Mouse (Mus musculus): ENCODE measurements at regions not wholly inside any gene's neighbourhood (a gene's known extent, or its start where the extent isn't known, plus 50 kb on each side); places are given as distances from the start of the nearest gene placed in this dataset.

DNA sequence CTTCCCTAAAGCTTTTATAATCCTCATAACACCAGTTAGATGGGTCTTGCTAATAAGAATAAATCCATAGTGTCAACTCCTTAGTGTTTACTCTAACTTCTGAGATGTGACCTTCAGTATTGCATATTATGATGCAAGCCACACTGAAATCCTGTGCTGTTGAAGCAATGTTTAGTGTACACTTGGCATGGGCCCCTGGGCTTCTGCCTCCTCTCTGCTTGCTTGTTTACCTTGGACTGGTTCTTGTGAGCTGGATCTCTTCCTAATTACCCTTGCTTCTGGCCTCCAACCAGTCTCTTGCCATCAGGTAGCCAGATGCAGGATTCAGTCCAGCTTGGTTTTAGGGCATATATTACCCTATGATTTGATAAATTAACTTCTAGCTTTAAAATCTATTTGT lies 57.0 kb downstream of the Rgs2 start:
- in situ Hi-C loops (cut with MboI, MseI): no loop called here

DNA sequence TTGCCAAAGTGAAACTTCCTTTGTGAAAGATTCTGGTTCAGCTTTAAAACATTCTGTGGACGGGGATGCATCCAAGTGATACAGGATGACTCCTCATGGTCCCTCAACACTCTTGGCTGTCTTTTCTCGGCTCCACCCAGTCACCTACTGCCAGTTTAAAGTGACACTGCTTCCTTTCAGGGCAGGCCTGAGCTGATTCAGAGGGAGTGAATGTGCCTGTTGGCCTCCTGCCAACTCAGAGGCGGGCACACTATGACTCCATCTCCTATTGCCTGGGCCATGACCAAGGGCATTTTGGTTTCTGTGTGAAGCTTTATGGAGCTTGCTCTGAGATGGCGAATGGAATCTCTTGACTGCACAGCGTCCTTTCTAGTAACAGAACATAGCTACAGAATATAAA lies 62.5 kb downstream of the Rgs2 start:
- in situ Hi-C loops (cut with MboI, MseI): no loop called here

DNA sequence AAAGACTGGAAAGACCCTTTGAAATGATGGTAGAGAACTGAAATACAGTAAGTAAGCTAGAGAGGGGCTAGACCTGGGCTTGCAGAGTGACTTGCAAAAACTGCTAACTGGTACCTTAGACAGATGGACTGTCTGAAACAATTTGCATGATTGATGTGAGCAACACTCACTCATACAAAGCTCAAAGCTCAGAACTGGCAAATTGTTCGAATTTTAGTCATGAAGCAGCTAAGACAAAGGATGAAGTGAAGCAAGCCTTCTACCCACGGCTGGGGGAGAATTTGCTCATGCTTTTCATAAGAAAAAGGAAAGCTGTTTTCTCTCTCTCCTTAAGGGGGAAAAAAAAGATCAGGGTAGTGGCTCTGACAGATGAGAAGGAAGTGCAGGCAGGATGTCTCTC lies 64.5 kb downstream of the Rgs2 start:
- in situ Hi-C loops (cut with MboI, MseI): no loop called here

DNA sequence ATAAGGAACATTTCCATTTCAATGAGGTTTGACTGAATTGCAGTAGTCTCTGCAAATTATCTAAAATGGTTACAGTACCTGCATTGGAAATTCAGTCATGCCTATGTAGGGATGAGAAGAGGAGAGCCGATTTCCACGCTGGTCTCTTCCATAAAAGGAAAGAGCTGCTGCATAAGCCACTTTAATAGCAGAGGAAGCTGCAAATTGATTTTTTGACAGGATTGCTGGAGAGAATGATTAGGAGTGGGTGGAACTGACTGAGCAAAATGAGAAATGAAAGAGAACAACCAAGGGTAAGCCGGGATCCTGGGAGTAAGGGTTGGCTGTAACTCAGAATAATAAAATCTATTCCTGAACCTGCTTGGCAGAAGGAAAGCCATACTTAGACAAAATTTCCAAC lies 65.4 kb downstream of the Rgs2 start:
- in situ Hi-C loops (cut with MboI, MseI): no loop called here

DNA sequence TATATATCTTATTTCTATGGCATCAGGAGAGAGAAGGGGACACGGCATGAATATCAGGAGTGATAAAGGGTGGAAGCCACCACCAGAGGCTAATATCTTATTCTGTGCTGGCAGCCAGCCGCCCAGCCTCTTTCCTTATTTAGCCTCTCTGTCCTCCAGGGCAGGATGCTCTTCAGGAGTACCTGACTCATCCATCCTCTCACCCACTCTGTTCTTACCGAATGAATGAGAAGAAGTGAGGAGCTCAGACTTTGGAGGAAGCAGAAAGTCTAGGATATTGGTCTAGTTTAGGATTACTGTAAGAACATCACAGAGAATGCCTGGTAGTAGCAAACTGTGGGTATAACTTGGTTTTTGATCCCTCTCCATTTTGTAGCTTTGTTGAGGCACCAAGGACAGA lies 73.2 kb downstream of the Rgs2 start:
- in situ Hi-C loops (cut with MboI, MseI): no loop called here

DNA sequence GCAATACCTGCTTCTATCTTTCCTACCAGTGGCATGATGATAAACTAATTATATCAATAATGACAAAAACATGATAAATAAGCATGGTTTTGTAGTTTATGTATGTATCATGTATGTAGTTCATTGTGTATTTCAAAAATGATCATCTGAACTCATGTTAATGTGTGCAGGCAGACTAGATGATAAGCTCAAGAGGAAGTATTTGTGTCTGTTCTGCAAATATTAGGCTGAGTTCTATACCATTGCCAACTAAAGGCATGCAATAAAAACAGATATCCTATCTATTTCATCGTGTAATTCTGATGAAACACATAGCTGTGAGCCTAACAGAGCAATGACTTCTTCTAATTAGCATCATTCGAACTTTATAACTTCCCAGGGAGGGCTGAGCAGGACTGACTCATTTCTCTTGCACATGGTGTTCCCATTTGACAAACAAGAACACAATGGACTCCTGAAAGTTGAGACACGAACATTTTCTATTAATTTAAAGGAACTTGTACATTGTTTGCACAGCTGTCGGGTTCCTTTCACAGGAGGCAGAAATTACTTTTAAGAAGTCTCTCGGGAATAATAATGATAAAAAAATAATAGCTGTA lies 74.3 kb downstream of the Rgs2 start:
- in situ Hi-C loops (cut with MboI, MseI): no loop called here

DNA sequence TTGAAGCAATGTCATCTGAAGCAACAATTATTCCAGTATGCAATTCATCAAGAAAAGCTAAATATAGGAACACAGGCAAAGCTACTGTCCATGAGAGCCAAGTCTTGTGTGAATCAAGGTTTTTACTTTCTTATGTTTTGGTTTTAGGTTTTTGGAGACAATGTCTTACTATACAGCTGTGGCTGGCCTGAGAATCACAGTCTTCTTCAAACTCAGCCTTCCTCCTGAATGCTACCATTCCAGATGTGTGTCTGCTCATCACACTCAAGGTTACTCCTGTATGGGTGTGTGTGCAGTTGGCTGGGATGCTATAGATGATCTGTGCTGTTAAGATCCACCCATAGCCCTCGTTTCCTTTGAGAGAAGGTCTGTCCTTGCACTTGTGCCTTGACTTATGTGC lies 81.5 kb downstream of the Rgs2 start:
- in situ Hi-C loops (cut with MboI, MseI): no loop called here

DNA sequence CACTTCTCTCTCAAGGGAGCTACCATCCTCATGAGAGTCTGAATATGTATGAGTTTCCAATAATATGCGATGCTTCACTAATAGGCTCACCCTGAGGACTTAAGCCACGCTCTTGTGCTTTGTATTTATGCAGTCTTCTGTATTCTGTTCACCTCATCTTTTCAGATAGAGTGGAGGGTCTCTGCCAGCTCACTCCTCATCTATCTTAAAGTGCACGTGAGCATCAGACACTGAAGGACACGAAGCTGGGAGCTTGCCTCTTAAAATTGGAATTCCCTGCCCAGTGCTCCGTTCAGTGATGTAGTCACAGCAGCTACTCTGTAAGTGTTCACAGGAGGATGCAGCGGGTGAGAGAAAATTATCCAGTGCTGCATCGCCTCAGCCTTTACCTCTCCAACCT lies 83.7 kb downstream of the Rgs2 start:
- in situ Hi-C loops (cut with MboI, MseI): no loop called here

DNA sequence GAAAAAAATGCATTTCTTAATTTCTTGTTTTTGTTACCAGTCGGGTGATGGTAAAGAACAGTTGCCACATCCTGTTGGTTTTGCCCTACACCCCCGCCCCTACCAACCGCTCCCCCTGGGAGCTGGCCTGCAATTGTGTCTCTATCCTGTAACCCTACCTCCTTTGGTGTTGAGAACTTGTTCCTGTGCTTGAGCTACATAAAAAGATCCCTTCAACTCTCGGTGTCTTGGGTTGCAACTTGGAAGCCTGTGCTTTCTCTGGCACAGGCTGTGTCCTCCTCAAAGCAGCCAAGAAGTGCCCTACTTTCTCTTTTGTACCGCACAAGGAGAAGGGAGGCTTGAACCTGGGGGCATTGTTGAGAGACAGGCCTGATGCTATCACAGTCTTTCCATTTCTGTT lies 85.0 kb downstream of the Rgs2 start:
- in situ Hi-C loops (cut with MboI, MseI): loop anchor here in 1 of 2 experiments (5.0 kb wide), 1 partner anchor 92 kb away; no protein-coding TSS in a partner anchor

DNA sequence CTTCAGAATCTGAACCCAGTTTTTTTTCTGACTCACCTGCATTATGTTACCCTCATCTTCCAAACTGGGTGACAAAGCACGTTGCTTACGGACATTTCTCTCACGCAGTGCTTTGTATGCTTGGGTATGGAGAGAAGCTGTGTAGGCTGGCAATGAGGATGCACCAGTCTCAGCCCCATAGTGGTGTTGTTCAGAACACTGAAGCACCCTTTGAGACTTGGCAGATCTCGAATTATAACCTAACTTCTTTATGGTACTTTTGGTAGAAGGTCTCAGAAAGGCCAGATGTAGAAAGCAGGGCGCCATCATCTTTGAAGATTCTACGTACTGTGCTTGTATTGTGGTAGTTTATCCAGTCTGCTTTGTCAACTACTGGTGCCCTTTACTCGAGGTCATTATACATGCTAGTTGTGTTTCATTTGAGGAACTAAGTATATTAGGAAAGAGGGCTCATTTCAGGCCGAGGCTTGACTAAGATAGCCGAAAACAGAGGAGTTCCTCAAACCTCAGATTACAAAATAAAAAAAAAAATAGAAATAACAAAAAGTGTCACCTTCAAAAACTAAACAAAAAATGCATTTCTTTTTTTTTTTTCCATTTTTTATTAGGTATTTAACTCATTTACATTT lies 85.7 kb downstream of the Rgs2 start:
- in situ Hi-C loops (cut with MboI, MseI): loop anchor here in 1 of 2 experiments (5.0 kb wide), 1 partner anchor 91 kb away; no protein-coding TSS in a partner anchor

DNA sequence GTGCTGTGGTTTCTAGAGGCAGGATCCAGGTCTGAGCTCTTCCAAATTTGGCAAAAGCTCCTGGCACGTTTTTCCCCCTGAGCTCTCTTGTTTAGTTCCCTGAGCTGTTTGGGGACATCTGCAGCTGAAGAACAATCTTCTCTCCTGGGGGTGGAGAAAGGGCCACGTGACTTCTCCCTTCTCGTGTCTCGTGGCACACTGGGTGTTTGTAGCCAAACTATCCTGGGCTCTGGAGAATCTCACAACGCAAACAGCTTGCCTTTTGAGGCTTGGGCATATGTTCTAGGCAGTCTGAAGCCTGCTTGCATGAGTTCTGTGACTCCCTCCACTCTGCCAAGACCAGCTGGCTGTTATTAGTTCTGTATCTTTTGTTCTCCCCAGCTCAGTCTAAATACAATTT lies 86.3 kb downstream of the Rgs2 start:
- in situ Hi-C loops (cut with MboI, MseI): loop anchor here in 1 of 2 experiments (5.0 kb wide), 1 partner anchor 90 kb away; no protein-coding TSS in a partner anchor

DNA sequence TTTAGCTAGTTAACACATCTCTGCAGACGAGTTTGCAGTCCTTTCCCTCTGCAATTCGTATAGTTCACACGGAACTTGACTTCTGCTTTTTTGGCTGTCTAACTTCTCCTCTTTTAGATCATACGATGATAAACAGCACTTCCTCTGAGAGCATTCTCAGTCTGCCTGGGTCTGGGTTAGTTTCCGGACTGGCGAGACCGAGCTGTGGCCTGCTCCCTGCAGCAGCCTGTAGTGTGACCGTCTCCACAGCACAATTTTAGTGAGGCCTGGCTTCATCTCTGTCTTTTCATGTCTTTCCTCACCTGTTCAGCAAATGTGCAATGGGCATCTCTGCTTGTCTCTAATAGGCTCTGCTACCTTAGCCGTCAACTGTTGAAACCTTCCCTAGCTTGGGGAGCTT lies 87.4 kb downstream of the Rgs2 start:
- in situ Hi-C loops (cut with MboI, MseI): loop anchor here in 1 of 2 experiments (5.0 kb wide), 1 partner anchor 89 kb away; no protein-coding TSS in a partner anchor

DNA sequence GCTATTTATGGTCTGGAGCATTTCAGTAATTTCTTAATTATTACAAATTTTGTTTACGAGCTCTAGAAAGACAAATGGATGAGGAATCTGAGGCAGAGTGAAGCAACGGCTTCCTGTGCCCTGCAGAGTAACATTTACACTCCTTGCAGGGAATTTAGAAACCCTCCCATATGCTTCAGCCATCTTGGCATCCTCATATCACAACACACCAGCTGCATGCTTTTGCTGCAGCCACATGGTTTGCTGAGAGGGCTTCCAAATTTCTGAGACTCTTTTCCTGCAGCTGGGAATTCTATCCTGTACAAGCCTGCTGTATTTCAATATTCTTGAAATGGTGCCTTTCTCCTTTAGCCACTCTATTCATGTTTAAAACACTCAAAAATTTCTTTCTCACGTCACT lies 91.4 kb downstream of the Rgs2 start:
- in situ Hi-C loops (cut with MboI, MseI): no loop called here

DNA sequence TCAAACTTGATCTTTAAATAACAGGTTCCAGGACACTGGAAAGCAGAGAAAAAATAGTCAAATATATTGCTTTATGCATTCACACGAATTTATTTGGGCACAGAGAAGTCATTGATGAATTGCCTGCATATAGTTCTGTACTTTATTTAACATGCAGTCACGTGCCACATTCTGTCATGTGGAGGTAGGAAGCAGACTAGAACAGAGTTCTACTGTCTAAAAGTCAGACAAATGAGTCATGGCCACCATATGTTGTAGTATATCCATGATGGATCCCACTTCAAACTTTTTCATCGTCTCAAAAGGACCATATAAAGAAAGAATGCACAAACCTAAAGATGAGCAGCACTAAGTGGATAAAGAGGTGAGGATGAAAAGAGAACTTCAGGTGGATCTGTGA lies 92.7 kb downstream of the Rgs2 start:
- in situ Hi-C loops (cut with MboI, MseI): no loop called here

DNA sequence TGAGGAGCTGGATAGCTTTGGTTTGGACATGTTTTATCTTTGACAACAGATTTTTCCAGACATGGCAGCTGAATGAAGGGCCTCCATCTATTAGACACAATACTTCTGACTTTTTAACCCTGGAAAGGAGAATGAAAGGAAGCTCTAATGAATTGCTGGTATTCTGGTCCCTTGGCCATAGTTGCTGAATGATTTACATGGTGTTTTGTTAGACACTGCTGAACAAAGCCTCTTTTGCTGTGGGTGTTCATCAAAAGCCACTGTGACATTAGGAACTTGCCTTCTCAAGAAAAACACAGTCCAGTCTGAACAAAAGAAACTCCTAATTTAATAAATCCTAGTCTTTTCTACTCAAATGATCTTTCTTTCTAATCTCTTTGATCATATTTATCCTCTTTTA lies 93.4 kb downstream of the Rgs2 start:
- in situ Hi-C loops (cut with MboI, MseI): no loop called here

DNA sequence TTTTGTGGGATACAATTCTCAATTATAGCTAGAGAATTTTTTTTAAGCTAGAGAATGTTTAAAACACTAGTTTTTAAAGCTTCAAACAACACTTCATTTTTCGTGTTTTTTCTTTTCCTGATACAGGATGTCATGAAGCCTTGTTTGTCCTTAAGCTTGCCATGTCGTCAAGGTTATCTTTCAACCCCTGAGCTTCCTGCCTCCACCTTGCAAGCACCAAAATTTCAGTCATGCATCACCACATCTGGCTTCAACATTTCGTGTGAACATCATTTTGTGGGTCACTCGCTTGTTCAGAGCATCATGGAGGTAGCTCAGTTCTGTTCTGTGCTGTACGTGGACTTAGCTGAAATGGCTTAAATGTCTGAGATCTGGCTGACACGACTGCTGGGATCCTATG lies 96.6 kb downstream of the Rgs2 start:
- in situ Hi-C loops (cut with MboI, MseI): no loop called here

DNA sequence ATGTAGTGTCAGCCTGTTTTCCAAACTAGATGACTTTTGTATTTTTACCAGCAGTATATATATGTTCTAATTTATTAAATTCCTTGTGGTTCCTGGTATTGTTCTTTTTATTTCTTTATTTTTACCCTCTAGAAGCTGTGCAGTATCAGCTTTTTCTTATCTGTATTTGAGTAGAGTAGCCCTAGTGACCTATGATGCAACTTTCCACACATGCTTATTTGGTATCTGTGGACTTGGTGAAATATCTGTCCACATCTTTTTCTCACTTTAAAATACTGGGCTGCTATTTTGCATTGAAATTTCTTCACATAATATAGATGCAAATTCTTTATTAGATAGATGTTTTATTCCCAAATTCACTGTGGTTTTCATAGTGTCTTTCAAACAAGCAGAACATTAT lies 97.1 kb downstream of the Rgs2 start:
- in situ Hi-C loops (cut with MboI, MseI): no loop called here

DNA sequence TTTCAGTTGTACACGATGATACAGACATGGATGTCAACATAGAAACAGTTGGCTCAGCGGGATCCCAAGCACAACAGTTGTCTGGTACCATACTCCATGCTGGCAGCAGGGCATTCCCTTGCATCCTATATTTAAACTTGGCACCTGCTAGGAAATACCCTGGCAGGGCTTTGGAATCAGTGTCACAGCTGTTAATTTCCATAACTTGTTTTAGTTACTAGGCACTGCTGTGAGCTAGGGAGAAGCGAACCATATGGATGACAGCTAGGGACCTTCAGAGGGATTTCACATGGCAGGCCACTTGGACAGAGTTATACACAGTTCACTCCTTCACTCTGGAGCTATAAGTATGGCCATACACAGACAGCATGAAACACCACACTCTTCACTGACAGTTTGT lies 100.0 kb downstream of the Rgs2 start:
- in situ Hi-C loops (cut with MboI, MseI): no loop called here

DNA sequence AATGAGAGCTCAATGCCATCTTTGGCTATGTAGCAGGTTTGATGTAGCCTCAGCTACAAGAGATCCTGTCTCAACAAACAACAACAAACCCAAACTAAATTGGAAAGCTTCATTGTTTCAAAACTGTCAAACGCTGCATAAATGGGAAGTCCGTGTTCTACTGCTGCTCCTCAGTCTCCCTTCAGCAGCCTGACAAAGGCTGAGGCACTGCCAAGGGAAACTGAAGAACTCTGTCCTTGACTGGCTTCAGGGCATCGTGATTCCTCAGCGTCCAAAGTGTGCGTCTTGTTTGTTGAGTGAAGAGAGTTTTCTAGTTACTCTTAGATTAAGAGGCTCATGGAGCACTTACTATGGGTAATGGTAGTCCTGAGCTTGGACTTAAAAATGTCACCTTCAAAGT lies 100.7 kb downstream of the Rgs2 start:
- in situ Hi-C loops (cut with MboI, MseI): no loop called here

DNA sequence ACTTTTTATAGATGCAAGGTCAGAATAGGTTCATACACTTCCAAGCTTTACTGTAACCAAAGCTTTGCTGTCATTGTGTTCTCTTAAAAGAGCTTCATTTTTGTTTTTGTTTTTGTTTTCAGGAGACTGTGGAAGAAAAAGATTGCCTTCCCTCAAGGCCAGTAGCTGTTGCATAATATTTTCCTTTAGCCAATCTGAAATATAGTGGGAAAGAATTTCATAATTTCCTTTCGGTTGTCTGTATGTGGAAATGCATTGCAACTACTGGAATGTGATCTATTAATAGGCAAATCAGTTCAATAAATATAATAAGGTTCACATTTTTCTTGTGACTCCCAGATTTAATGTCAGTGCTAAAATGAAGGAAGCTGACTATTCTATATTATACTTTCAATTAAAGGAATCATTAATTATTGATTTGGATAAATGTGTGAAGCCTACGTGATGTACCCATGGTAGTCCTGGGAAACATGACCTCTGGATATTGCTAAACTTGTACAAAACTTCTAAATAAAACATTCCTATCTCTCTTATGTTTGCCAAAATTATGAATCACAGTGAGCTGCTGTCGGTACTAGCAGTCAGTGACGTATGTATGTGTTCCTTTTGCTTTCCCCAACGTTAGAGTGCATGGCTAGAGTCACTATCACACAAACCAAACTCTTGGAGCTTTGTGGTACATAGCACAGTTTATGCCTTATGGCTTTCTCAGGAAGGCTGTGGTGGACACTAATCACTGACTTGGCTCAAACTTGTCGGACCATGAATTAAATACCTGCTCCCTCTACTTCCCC lies 102.6 kb downstream of the Rgs2 start:
- in situ Hi-C loops (cut with MboI, MseI): no loop called here

DNA sequence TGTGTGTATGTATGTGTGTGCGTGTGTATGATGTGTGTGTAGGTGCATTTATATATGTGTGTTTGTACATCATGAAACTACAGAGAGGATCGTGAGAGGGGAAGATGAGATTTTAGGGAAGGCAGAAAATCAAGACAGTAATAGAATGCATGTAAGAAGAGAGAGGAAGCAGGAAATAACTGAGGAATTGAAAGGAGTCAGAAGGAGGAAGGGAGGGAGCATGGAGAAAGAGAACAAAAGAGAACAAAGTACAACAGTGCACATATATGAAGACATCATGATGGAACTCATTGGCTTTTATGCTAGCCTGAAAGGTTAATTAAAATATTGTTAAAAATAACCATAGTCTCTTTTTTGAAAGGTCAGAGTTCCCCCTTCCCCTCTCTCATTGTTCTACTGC lies 111.4 kb downstream of the Uchl5 start:
- in situ Hi-C loops (cut with MboI, MseI): no loop called here

DNA sequence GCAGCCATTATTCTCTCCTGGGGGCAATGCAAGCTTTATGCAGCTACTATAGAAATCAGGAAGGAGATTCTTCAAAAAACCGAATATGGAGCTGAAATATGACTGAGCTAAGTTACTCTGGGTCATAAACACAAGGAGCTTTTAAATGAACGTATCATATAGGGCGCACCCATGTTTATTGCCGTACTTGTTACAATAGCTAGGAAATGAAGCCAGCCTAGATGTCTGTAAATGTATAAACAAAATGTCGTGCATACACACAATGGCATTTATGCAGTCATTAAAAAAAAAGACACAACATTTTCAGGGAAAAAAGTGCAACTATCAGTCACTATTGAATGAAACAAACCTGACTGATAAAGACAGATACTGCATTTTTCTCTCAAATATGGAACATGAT lies 111.0 kb downstream of the Uchl5 start:
- in situ Hi-C loops (cut with MboI, MseI): no loop called here

DNA sequence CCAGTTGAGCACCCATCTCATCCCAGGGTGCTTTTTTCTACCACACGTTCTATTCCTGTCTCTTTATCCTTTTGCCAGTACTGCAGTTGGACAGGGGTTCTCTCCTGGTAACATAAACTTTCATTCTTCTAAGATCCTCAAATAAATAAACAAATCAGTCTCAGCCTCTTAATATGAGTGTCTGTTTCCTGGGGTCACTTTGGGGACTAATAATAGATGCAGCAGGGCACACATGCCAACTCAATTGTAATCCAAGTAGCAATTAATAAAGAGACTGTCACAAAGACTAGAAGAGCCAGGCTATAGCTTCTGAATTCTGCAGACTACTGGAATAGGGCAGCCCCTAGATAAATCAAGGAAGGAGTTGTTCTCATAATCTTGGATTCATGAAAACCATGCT lies 108.9 kb downstream of the Uchl5 start:
- in situ Hi-C loops (cut with MboI, MseI): no loop called here

All from T-helper 17 cell (primary cell).